Mouse (Mus musculus): ENCODE results near the gene Nfic. TPM values are rescaled to one million over a fixed set of nuclear protein-coding genes. Genes with fewer than 3 reads are reported as not detected.
A peak's percentile ranks its signal among the peaks of the same experiment; 100 is the strongest.

Nfic gene
- polyA plus RNA-seq, 1 experiment from 2014 or later: 57.2 TPM

GRCm38 (mm10) chr10:81432169-81432867 is 23.1 kb downstream of the Nfic start:
- no peak overlapping the region for H3K27ac ChIP-seq (ENCODE audit: low read depth)
- no peaks in the 10 kb centered on the region for H3K9me3 ChIP-seq (ENCODE audit: control insufficient read depth, low read length)
- DNase-seq (ENCODE audit: low spot score) (peak; percentile 53), ATAC-seq (replicated peaks; ENCODE audit: low FRiP score, low TSS enrichment, low read depth) (peak; percentile 1; the same call in 1 of the 2 replicates)
- H3K4me3 ChIP-seq (ENCODE audit: low read depth, low read length): peak overlapping the region; percentile 13; the same call in 1 of the 2 replicates
- H3K36me3 ChIP-seq (ENCODE audit: control insufficient read depth, insufficient read depth, low read length): no peaks in the 10 kb centered on the region
- H3K27me3 ChIP-seq (replicated peaks; ENCODE audit: control insufficient read depth, insufficient read depth, low read length): 0 out of 2 replicates have a peak, but pooled peaks cover 3% of the 10 kb centered on the region
- H3K9ac ChIP-seq (ENCODE audit: low read length): no peak overlapping the region
- H3K4me2 ChIP-seq (ENCODE audit: low read length): peak overlapping the region; percentile 52
- WGBS: 61% methylated on average over 21 of the region's 21 CpGs
- H3K4me1 ChIP-seq (replicated peaks; ENCODE audit: control insufficient read depth, insufficient read depth, low read length): peaks cover 3% of the 10 kb centered on the region; the same call in 1 of the 2 replicates

GRCm38 (mm10) chr10:81431526-81432168 is 23.8 kb downstream of the Nfic start:
- ATAC-seq (replicated peaks; ENCODE audit: low FRiP score, low TSS enrichment, low read depth) (no peak), DNase-seq (ENCODE audit: low spot score) (peak; percentile 69)
- H3K36me3 ChIP-seq (ENCODE audit: control insufficient read depth, insufficient read depth, low read length): no peaks in the 10 kb centered on the region
- H3K9ac ChIP-seq (ENCODE audit: low read length): no peak overlapping the region
- no peaks in the 10 kb centered on the region for H3K9me3 ChIP-seq (ENCODE audit: control insufficient read depth, low read length)
- H3K27me3 ChIP-seq (replicated peaks; ENCODE audit: control insufficient read depth, insufficient read depth, low read length): 0 out of 2 replicates have a peak, but pooled peaks cover 3% of the 10 kb centered on the region
- peak overlapping the region; percentile 82; the same call in 1 of the 2 replicates for H3K27ac ChIP-seq (ENCODE audit: low read depth)
- 18% methylated on average over 15 of the region's 15 CpGs for WGBS
- H3K4me3 ChIP-seq (ENCODE audit: low read depth, low read length): peak overlapping the region; percentile 69; the same call in 1 of the 2 replicates
- H3K4me2 ChIP-seq (ENCODE audit: low read length): peak overlapping the region; percentile 88
- H3K4me1 ChIP-seq (replicated peaks; ENCODE audit: control insufficient read depth, insufficient read depth, low read length): peaks cover 3% of the 10 kb centered on the region; the same call in 1 of the 2 replicates

DNA sequence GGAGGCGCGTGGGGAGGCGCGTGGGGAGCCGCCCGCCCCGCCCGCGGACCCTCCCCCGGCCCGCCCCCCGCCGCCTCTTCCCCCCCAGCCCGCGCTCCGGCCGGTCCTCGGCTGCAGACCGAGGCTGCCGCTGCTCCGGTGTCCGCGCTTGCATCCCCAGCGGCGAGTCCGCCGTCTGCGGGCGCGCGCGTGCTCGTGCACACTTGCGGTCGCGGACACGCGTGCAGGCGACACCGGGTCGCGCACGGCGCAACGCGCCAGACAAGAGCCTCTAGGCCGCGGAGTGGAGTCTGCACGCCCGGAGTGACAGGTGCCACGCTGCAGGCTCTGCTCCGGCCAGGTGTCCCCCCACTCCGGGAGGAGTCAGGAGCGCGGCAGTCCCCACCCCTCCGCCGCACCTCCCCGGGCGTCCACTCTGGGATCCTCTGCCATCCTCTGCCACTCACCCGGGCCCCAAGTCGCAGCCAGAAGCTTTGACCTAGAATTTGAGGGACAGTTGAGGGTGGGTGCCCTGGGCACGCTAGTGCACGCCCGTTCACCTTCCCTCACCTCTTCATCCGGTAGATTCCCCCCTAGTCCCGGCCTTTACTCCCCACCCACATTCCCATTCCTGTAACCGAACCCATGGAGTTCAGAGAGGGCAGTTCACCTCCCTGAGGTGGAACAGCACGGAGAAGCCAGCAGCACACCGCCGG is 24.5 kb downstream of the Nfic start:
- peak; percentile 72 for DNase-seq (ENCODE audit: low spot score)
- peak overlapping the region; percentile 69 for H3K4me3 ChIP-seq (ENCODE audit: low read depth, low read length)
- H3K9me3 ChIP-seq (ENCODE audit: control insufficient read depth, low read length): no peaks in the 10 kb centered on the region
- peak overlapping the region; percentile 82 for H3K27ac ChIP-seq (ENCODE audit: low read depth)
- no peak; the same call in 1 of the 2 replicates for ATAC-seq (replicated peaks; ENCODE audit: low FRiP score, low TSS enrichment, low read depth)
- peak overlapping the region; percentile 79 for H3K9ac ChIP-seq (ENCODE audit: low read length)
- peak overlapping the region; percentile 88 for H3K4me2 ChIP-seq (ENCODE audit: low read length)
- 2% methylated on average over 52 of the region's 70 CpGs for WGBS
- peaks cover 3% of the 10 kb centered on the region; the same call in 1 of the 2 replicates for H3K4me1 ChIP-seq (replicated peaks; ENCODE audit: control insufficient read depth, insufficient read depth, low read length)
- H3K36me3 ChIP-seq (ENCODE audit: control insufficient read depth, insufficient read depth, low read length): no peaks in the 10 kb centered on the region
- H3K27me3 ChIP-seq (replicated peaks; ENCODE audit: control insufficient read depth, insufficient read depth, low read length): 0 out of 2 replicates have a peak, but pooled peaks cover 3% of the 10 kb centered on the region

- WGBS: under 1% methylated on average over 60 of the region's 89 CpGs
- H3K36me3 ChIP-seq (ENCODE audit: control insufficient read depth, insufficient read depth, low read length): no peaks in the 10 kb centered on the region
- ATAC-seq (replicated peaks; ENCODE audit: low FRiP score, low TSS enrichment, low read depth) (peak; percentile 18; the same call in 1 of the 2 replicates), DNase-seq (ENCODE audit: low spot score) (peak; percentile 90)
- peak overlapping the region; percentile 82 for H3K27ac ChIP-seq (ENCODE audit: low read depth)
- H3K4me3 ChIP-seq (ENCODE audit: low read depth, low read length): peak overlapping the region; percentile 69
- peaks cover 9% of the 10 kb centered on the region for H3K4me1 ChIP-seq (replicated peaks; ENCODE audit: control insufficient read depth, insufficient read depth, low read length)
- H3K9me3 ChIP-seq (ENCODE audit: control insufficient read depth, low read length): no peaks in the 10 kb centered on the region
- peaks cover 3% of the 10 kb centered on the region; the same call in 1 of the 2 replicates for H3K27me3 ChIP-seq (replicated peaks; ENCODE audit: control insufficient read depth, insufficient read depth, low read length)
- peak overlapping the region; percentile 88 for H3K4me2 ChIP-seq (ENCODE audit: low read length)
- peak overlapping the region; percentile 79 for H3K9ac ChIP-seq (ENCODE audit: low read length)
Observed at GRCm38 (mm10) chr10:81430141-81430830, 25.1 kb downstream of the Nfic start.

DNA sequence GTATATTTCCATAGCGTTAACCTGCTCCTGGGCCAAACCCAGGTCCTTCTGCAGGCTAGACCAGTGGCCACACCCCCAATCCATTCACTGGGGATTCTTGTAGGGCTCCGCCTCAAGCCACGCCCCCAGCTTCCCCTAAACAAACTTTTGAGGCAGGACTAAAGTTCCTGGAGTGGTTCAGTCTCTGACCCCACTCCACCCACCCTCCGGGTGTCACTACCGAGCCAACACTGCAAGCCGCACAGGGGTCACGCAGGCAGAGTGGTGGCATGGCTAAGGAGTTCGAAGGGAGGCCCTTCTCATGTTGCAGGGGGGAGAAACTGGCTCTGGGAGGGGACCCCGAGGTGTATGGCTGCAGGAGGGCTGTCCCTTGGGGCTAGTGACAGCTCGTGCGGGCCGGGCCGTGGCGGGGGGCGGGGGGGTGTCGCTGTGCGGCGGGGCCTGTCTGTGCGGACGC is 25.8 kb downstream of the Nfic start:
- DNase-seq (ENCODE audit: low spot score): peak; percentile 89
- Histone ChIP-seq H3K4me3 (ENCODE audit: low read depth, low read length) (peak overlapping the region; percentile 69), H3K4me1 (replicated peaks; ENCODE audit: control insufficient read depth, insufficient read depth, low read length) (peaks cover 16% of the 10 kb centered on the region), H3K4me2 (ENCODE audit: low read length) (peak overlapping the region; percentile 88), H3K27me3 (replicated peaks; ENCODE audit: control insufficient read depth, insufficient read depth, low read length) (peaks cover 3% of the 10 kb centered on the region; the same call in 1 of the 2 replicates), H3K9ac (ENCODE audit: low read length) (peak overlapping the region; percentile 79), H3K9me3 (ENCODE audit: control insufficient read depth, low read length) (no peaks in the 10 kb centered on the region), H3K36me3 (ENCODE audit: control insufficient read depth, insufficient read depth, low read length) (no peaks in the 10 kb centered on the region), H3K27ac (ENCODE audit: low read depth) (peak overlapping the region; percentile 82)
- under 1% methylated on average over 20 of the region's 20 CpGs for WGBS
- peak; percentile 28 for ATAC-seq (replicated peaks; ENCODE audit: low FRiP score, low TSS enrichment, low read depth)

DNA sequence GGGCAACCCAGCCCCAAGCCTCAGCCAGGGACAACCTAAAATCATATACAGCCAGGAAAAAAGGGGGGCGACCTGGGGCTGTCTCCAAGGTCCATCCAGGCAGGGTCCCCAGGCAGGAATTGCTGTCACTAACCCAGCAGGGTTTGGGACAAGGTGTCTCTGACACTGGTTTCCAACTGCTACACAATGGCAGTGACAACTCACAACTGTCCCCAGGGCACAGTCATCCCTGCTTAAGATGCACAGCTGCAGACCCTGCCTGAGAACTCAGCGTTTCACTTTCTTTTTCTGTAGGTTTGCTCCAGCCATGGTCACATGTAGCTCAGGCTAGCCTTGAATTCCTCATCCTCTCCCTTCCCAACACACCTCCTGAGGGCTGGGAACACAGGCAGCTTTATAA is 26.3 kb downstream of the Nfic start:
- no peaks in the 10 kb centered on the region for H3K9me3 ChIP-seq (ENCODE audit: control insufficient read depth, low read length)
- peaks cover 21% of the 10 kb centered on the region for H3K4me1 ChIP-seq (replicated peaks; ENCODE audit: control insufficient read depth, insufficient read depth, low read length)
- WGBS: 25% methylated on average over 2 of the region's 2 CpGs
- H3K27me3 ChIP-seq (replicated peaks; ENCODE audit: control insufficient read depth, insufficient read depth, low read length): peaks cover 3% of the 10 kb centered on the region; the same call in 1 of the 2 replicates
- H3K4me2 ChIP-seq (ENCODE audit: low read length): no peak overlapping the region
- no peaks in the 10 kb centered on the region for H3K36me3 ChIP-seq (ENCODE audit: control insufficient read depth, insufficient read depth, low read length)
- H3K27ac ChIP-seq (ENCODE audit: low read depth): no peak overlapping the region
- ATAC-seq (replicated peaks; ENCODE audit: low FRiP score, low TSS enrichment, low read depth) (no peak), DNase-seq (ENCODE audit: low spot score) (no peak)
- H3K9ac ChIP-seq (ENCODE audit: low read length): no peak overlapping the region
- no peak overlapping the region for H3K4me3 ChIP-seq (ENCODE audit: low read depth, low read length)

- H3K9me3 ChIP-seq (ENCODE audit: control insufficient read depth, low read length): no peaks in the 10 kb centered on the region
- no peak for DNase-seq (ENCODE audit: low spot score)
- WGBS: 90% methylated on average over 7 of the region's 7 CpGs
- no peak overlapping the region for H3K4me2 ChIP-seq (ENCODE audit: low read length)
- peaks cover 3% of the 10 kb centered on the region; the same call in 1 of the 2 replicates for H3K27me3 ChIP-seq (replicated peaks; ENCODE audit: control insufficient read depth, insufficient read depth, low read length)
- no peak overlapping the region for H3K4me3 ChIP-seq (ENCODE audit: low read depth, low read length)
- peaks cover 26% of the 10 kb centered on the region for H3K4me1 ChIP-seq (replicated peaks; ENCODE audit: control insufficient read depth, insufficient read depth, low read length)
- H3K9ac ChIP-seq (ENCODE audit: low read length): no peak overlapping the region
- H3K27ac ChIP-seq (ENCODE audit: low read depth): no peak overlapping the region
- no peak for ATAC-seq (replicated peaks; ENCODE audit: low FRiP score, low TSS enrichment, low read depth)
- no peaks in the 10 kb centered on the region for H3K36me3 ChIP-seq (ENCODE audit: control insufficient read depth, insufficient read depth, low read length)
Observed at GRCm38 (mm10) chr10:81428507-81428870, 26.9 kb downstream of the Nfic start.

Data from intestine, embryonic 14.5 days (tissue).